Mouse (Mus musculus) myocyte (in vitro differentiated cells): ENCODE data around the gene Dnaja4. TPM values are rescaled to one million over a fixed set of nuclear protein-coding genes. Genes with fewer than 3 reads are reported as not detected.

Experiments
- H3K27me3 ChIP-seq: one replicate; pipeline ENCODE4 v1.6.1; 2011; ENCODE audit not compliant: control insufficient read depth, insufficient read depth, insufficient read length
- H3K36me3 ChIP-seq: one replicate; pipeline ENCODE4 v1.6.1; 2011; ENCODE audit not compliant: control insufficient read depth, insufficient read depth
- H3K4me2 ChIP-seq: one replicate; pipeline ENCODE4 v1.6.1; 2011; ENCODE audit warnings: low read depth, control low read depth
- H3K4me3 ChIP-seq: one replicate; pipeline ENCODE4 v1.5.1; 2011; ENCODE audit warnings: mild to moderate bottlenecking, control low read depth, moderate library complexity
- H3K79me2 ChIP-seq: one replicate; pipeline ENCODE4 v1.6.1; 2011; ENCODE audit not compliant: control insufficient read depth, insufficient read depth
- H3ac ChIP-seq: one replicate; pipeline ENCODE4 v1.6.1; 2011; ENCODE audit not compliant: control insufficient read depth, insufficient read length
- CEBPB ChIP-seq: IDR thresholded peaks from 2 replicates; pipeline ENCODE4 v1.6.1; 2011; ENCODE audit warnings: mild to moderate bottlenecking, moderate library complexity; ENCODE audit not compliant: poor library complexity, insufficient read depth, severe bottlenecking
- E2F4 ChIP-seq: IDR thresholded peaks from one replicate; pipeline ENCODE4 v1.6.1; 2011; ENCODE audit warnings: mild to moderate bottlenecking, control low read depth, moderate library complexity; ENCODE audit not compliant: insufficient read depth
- MAX ChIP-seq: IDR thresholded peaks from one replicate; pipeline ENCODE4 v1.6.1; 2011; ENCODE audit warnings: low read depth, mild to moderate bottlenecking, control low read depth
- MYOD1 ChIP-seq, 3 experiments: IDR thresholded peaks; one replicate each; pipeline ENCODE4 v1.6.1; 2011; ENCODE audit warnings: control low read depth in 2 of 3, low read depth in 2 of 3, mild to moderate bottlenecking in 2 of 3, moderate library complexity in 1 of 3; ENCODE audit not compliant: insufficient read length in 2 of 3, control insufficient read depth in 1 of 3
- MYOG ChIP-seq, 3 experiments: IDR thresholded peaks; one replicate each; pipeline ENCODE4 v1.6.1; 2011; ENCODE audit warnings: control low read depth in 2 of 3, low read depth in 2 of 3, mild to moderate bottlenecking in 2 of 3; ENCODE audit not compliant: insufficient read length in 2 of 3, control insufficient read depth in 1 of 3, insufficient read depth in 1 of 3
- POLR2A ChIP-seq: IDR thresholded peaks from one replicate; pipeline ENCODE4 v1.6.1; 2011; ENCODE audit warnings: low read depth, mild to moderate bottlenecking, control low read depth, moderate library complexity; ENCODE audit not compliant: insufficient read length
- POLR2AphosphoS2 ChIP-seq: IDR thresholded peaks from one replicate; pipeline ENCODE4 v1.6.1; 2011; ENCODE audit warnings: low read depth, control low read depth; ENCODE audit not compliant: insufficient read length
- REST ChIP-seq: IDR thresholded peaks from one replicate; pipeline ENCODE4 v1.6.1; 2011; ENCODE audit warnings: mild to moderate bottlenecking, control low read depth, moderate library complexity; ENCODE audit not compliant: insufficient read depth, insufficient read length
- SRF ChIP-seq: IDR thresholded peaks from one replicate; pipeline ENCODE4 v1.6.1; 2011; ENCODE audit warnings: low read depth; ENCODE audit not compliant: control insufficient read depth, insufficient read length
- TCF12 ChIP-seq: IDR thresholded peaks from one replicate; pipeline ENCODE4 v1.6.1; 2011; ENCODE audit warnings: mild to moderate bottlenecking, control low read depth; ENCODE audit not compliant: poor library complexity, insufficient read depth, severe bottlenecking
- TCF3 ChIP-seq: IDR thresholded peaks from one replicate; pipeline ENCODE4 v1.6.1; 2011; ENCODE audit warnings: low read depth, control low read depth; ENCODE audit not compliant: insufficient read length
- USF1 ChIP-seq: IDR thresholded peaks from one replicate; pipeline ENCODE4 v1.6.1; 2011; ENCODE audit warnings: low read depth, mild to moderate bottlenecking, control low read depth, moderate library complexity
- polyA plus RNA-seq: library from polyadenylated mRNA; unstranded; fragments of >200 nt; fragmentation: generic; extraction: Trizol; gene quantifications from one replicate; pipeline ENCODE4 v1.2.1, GENCODE M21; 2012; ENCODE audit warnings: missing spikeins

The Dnaja4 gene
- polyA plus RNA-seq, 1 experiment, result 11.7 TPM

DNA sequence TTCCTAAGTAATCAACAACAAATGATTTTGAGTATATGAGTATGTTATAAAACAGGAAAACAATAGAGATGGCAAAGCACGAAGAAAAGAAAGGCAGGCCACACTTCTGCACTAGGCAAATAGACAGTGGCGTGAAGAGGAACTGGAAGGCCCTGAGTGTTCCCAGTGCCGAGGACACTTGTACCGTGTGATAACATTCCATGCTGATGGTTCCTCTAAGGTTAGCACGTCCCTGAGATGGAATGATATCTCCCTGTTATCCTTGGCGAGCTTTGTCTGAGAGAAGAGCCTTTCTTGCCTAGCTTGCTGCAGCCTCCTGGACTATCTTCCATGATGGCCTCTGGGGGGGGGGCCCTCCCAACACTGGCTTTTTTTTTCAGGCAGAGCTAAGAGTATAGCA lies 39.9 kb upstream of the Dnaja4 start:
- no peak for TF ChIP-seq MYOG (IDR thresholded peaks at IDR 0.05; ENCODE audit: control insufficient read depth in 1 of 3, insufficient read depth in 1 of 3, insufficient read length in 2 of 3, low read depth in 2 of 3)
- TF ChIP-seq TCF12, result no peak
- TF ChIP-seq MAX, result no peak
- TF ChIP-seq USF1, result no peak
- TF ChIP-seq E2F4, result no peak
- TF ChIP-seq CEBPB, result no peak
- TF ChIP-seq POLR2AphosphoS2, result no peak
- no peak for TF ChIP-seq TCF3
- no peak for TF ChIP-seq POLR2A
- no peak for TF ChIP-seq SRF
- no peak for TF ChIP-seq REST
- no peak for TF ChIP-seq MYOD1 (IDR thresholded peaks at IDR 0.05; ENCODE audit: control insufficient read depth in 1 of 3, insufficient read length in 2 of 3, low read depth in 2 of 3)
- Histone ChIP-seq H3K4me2 (no peak overlapping the region), H3K79me2 (no peaks in the 10 kb centered on the region), H3K4me3 (no peak overlapping the region), H3K27me3 (no peaks in the 10 kb centered on the region), H3ac (no peak overlapping the region), H3K36me3 (no peaks in the 10 kb centered on the region)

DNA sequence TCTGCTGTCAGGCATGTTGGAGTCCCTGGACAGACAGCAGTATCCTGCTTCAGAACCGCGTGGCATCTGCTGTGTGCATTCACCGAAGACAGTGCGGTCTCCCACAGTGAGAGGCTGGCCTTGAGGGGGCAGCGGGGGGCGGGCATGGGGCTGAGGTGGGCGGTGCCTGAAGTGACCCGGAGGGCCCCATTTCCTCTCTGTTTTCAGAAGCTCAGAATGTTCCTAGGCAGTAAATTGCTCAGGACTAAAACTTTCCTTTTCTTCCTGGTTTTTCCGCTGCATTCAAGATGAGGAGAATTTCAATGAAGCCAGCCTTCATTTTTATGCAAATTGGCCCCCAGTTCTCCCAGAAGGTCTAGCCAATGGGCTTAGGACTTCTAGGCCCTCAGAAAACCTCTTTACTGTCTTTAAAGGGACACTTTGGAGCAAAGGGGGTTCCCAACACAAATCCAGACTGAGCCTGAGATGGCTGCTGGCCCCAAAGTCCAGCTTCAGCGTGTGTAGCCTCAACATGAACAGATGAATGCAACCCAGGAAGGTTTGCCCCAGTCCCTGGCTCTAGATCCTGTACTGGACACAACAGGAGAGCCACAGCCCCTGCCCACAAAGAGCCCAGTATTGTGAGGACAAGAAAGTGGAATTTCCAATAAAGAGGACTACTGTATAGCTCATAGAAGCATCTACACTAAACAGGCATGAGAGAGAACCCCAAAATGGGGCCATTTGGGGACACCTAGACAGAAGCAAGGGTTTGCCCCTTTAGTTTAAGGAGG lies 36.9 kb upstream of the Dnaja4 start, which contains the start of gene Acsbg1:
Gene Acsbg1, minus strand, starts transcription at position 266 of the 773 bp plus-strand sequence.
- TF ChIP-seq USF1 (no peak), CEBPB (no peak), SRF (no peak), TCF3 (no peak), E2F4 (no peak), MYOD1 (IDR thresholded peaks at IDR 0.05; ENCODE audit: control insufficient read depth in 1 of 3, insufficient read length in 2 of 3, low read depth in 2 of 3) (no peak), POLR2A (no peak), REST (no peak)
- Histone ChIP-seq H3K36me3 (no peaks in the 10 kb centered on the region), H3K27me3 (no peaks in the 10 kb centered on the region), H3K4me2 (no peak within 1 kb of the TSS), H3K4me3 (no peak within 1 kb of the TSS), H3K79me2 (no peaks in the 10 kb centered on the region), H3ac (no peak within 1 kb of the TSS)

DNA sequence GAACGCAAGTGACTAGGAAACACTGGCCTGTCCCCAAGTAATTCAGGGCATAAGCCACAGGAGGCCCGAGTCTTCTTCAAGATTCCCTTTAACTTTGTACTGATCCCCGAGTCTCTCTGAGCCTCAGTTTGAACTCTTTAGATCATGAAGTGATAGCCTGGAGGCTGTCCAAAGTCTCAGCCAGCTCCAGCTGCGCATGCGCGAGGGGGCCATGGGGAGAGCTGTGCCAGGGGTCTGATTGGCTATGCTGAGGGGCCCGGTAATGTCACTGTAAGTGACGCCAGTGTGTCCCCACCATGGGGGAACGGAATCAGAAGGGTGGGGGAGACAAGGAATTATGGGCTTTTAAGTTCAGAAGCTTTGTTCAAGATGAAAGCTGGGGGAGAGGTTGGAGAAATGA lies 34.3 kb upstream of the Dnaja4 start:
- Histone ChIP-seq H3K4me3 (no peak overlapping the region), H3ac (no peak overlapping the region), H3K36me3 (no peaks in the 10 kb centered on the region), H3K27me3 (no peaks in the 10 kb centered on the region), H3K79me2 (no peaks in the 10 kb centered on the region), H3K4me2 (no peak overlapping the region)
- no peak for TF ChIP-seq E2F4
- TF ChIP-seq TCF12, result no peak
- no peak for TF ChIP-seq POLR2A
- no peak for TF ChIP-seq MAX
- TF ChIP-seq USF1, result no peak
- no peak for TF ChIP-seq SRF
- no peak for TF ChIP-seq REST
- no peak for TF ChIP-seq MYOD1 (IDR thresholded peaks at IDR 0.05; ENCODE audit: control insufficient read depth in 1 of 3, insufficient read length in 2 of 3, low read depth in 2 of 3)
- no peak for TF ChIP-seq POLR2AphosphoS2
- TF ChIP-seq TCF3, result no peak
- no peak for TF ChIP-seq MYOG (IDR thresholded peaks at IDR 0.05; ENCODE audit: control insufficient read depth in 1 of 3, insufficient read depth in 1 of 3, insufficient read length in 2 of 3, low read depth in 2 of 3)
- no peak for TF ChIP-seq CEBPB

DNA sequence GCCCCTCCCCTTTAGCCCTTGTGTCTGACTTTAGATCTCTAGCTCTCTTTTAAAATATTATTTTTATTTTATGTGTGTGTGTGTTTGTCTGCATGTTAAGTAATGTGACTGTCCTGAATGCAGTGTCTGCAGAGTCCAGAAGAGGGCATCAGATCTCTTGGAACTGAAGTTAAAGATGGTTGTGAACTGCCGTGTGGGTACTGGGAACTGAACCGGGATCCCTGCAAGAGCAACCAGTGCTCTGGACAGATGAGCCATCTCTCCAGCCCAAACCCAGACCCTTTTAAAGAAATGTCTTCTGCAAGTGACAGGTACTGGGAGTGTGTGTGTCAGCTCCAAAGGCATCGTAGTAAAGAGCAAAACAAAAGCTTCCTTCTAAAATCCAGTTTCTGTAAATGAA lies 32.6 kb upstream of the Dnaja4 start:
- H3K79me2 ChIP-seq, result no peaks in the 10 kb centered on the region
- H3ac ChIP-seq, result no peak overlapping the region

More for the DNA sequence above, 32.6 kb upstream of the Dnaja4 start:
- no peaks in the 10 kb centered on the region for H3K36me3 ChIP-seq
- H3K27me3 ChIP-seq, result no peaks in the 10 kb centered on the region
- H3K4me2 ChIP-seq, result no peak overlapping the region
- no peak overlapping the region for H3K4me3 ChIP-seq
- TF ChIP-seq USF1, result no peak
- TF ChIP-seq CEBPB, result no peak
- TF ChIP-seq E2F4, result no peak
- TF ChIP-seq POLR2A, result no peak
- no peak for TF ChIP-seq MYOG (IDR thresholded peaks at IDR 0.05; ENCODE audit: control insufficient read depth in 1 of 3, insufficient read depth in 1 of 3, insufficient read length in 2 of 3, low read depth in 2 of 3)
- TF ChIP-seq TCF3, result no peak
- no peak for TF ChIP-seq REST
- no peak for TF ChIP-seq TCF12
- no peak for TF ChIP-seq MAX
- TF ChIP-seq MYOD1 (IDR thresholded peaks at IDR 0.05; ENCODE audit: control insufficient read depth in 1 of 3, insufficient read length in 2 of 3, low read depth in 2 of 3), result no peak
- no peak for TF ChIP-seq POLR2AphosphoS2
- TF ChIP-seq SRF, result no peak
